Mouse (Mus musculus): ENCODE measurements around the gene Rpl11. TPM values are rescaled to one million over a fixed set of nuclear protein-coding genes. Genes with fewer than 3 reads are reported as not detected.

Gene Rpl11
- polyA plus RNA-seq, 1 experiment = 148 TPM

- Histone ChIP-seq H3K27me3 (ENCODE audit: control insufficient read depth) (no peaks in the 10 kb centered on the region; the same call in 1 of the 2 replicates), H3K4me1 (ENCODE audit: control insufficient read depth) (no peaks in the 10 kb centered on the region), H3K4me3 (replicated peaks) (no peak overlapping the region), H3K36me3 (ENCODE audit: control insufficient read depth) (no peaks in the 10 kb centered on the region), H3K9me3 (ENCODE audit: control insufficient read depth, low read length) (no peaks in the 10 kb centered on the region)
- TF ChIP-seq GATA1 (IDR thresholded peaks at IDR 0.05; ENCODE audit: low read length) (no peak), TAL1 (IDR thresholded peaks at IDR 0.05; ENCODE audit: low read length) (no peak)
These were observed 36.7 kb upstream of the Rpl11 start for GRCm38 (mm10) chr4:136089748-136090583.

GRCm38 (mm10) chr4:136088971-136089747 lies 35.9 kb upstream of the Rpl11 start:
- no peaks in the 10 kb centered on the region for H3K36me3 ChIP-seq (ENCODE audit: control insufficient read depth)
- H3K9me3 ChIP-seq (ENCODE audit: control insufficient read depth, low read length) = no peaks in the 10 kb centered on the region
- no peaks in the 10 kb centered on the region; the same call in none of the 2 replicates for H3K27me3 ChIP-seq (ENCODE audit: control insufficient read depth)
- TF ChIP-seq GATA1 (IDR thresholded peaks at IDR 0.05; ENCODE audit: low read length) (no peak), TAL1 (IDR thresholded peaks at IDR 0.05; ENCODE audit: low read length) (no peak)
- no peaks in the 10 kb centered on the region for H3K4me1 ChIP-seq (ENCODE audit: control insufficient read depth)
- H3K4me3 ChIP-seq (replicated peaks) = no peak overlapping the region

- Histone ChIP-seq H3K27me3 (ENCODE audit: control insufficient read depth) (no peaks in the 10 kb centered on the region; the same call in none of the 2 replicates), H3K4me1 (ENCODE audit: control insufficient read depth) (no peaks in the 10 kb centered on the region), H3K4me3 (replicated peaks) (no peak overlapping the region), H3K9me3 (ENCODE audit: control insufficient read depth, low read length) (no peaks in the 10 kb centered on the region), H3K36me3 (ENCODE audit: control insufficient read depth) (no peaks in the 10 kb centered on the region)
- TF ChIP-seq GATA1 (IDR thresholded peaks at IDR 0.05; ENCODE audit: low read length) = no peak
- no peak for TF ChIP-seq TAL1 (IDR thresholded peaks at IDR 0.05; ENCODE audit: low read length)
These were observed 35.1 kb upstream of the Rpl11 start for GRCm38 (mm10) chr4:136088364-136088763.

- no peaks in the 10 kb centered on the region for H3K9me3 ChIP-seq (ENCODE audit: control insufficient read depth, low read length)
- H3K36me3 ChIP-seq (ENCODE audit: control insufficient read depth) = no peaks in the 10 kb centered on the region
- peaks cover 8% of the 10 kb centered on the region for H3K27me3 ChIP-seq (ENCODE audit: control insufficient read depth)
- H3K4me1 ChIP-seq (ENCODE audit: control insufficient read depth) = no peaks in the 10 kb centered on the region
- no peak overlapping the region for H3K4me3 ChIP-seq (replicated peaks)
- TF ChIP-seq GATA1 (IDR thresholded peaks at IDR 0.05; ENCODE audit: low read length) = no peak
- TF ChIP-seq TAL1 (IDR thresholded peaks at IDR 0.05; ENCODE audit: low read length) = no peak
These were observed 34.0 kb upstream of the Rpl11 start for GRCm38 (mm10) chr4:136087261-136087660.

- TF ChIP-seq GATA1 (IDR thresholded peaks at IDR 0.05; ENCODE audit: low read length) (no peak), TAL1 (IDR thresholded peaks at IDR 0.05; ENCODE audit: low read length) (no peak)
- no peaks in the 10 kb centered on the region for H3K36me3 ChIP-seq (ENCODE audit: control insufficient read depth)
- no peak overlapping the region for H3K4me3 ChIP-seq (replicated peaks)
- H3K27me3 ChIP-seq (ENCODE audit: control insufficient read depth) = peaks cover 32% of the 10 kb centered on the region
- H3K9me3 ChIP-seq (ENCODE audit: control insufficient read depth, low read length) = no peaks in the 10 kb centered on the region
- no peaks in the 10 kb centered on the region for H3K4me1 ChIP-seq (ENCODE audit: control insufficient read depth)
These were observed 31.6 kb upstream of the Rpl11 start for GRCm38 (mm10) chr4:136084840-136085239.

GRCm38 (mm10) chr4:136083269-136084105 lies 30.3 kb upstream of the Rpl11 start:
- Histone ChIP-seq H3K27me3 (ENCODE audit: control insufficient read depth) (peaks cover 36% of the 10 kb centered on the region), H3K4me1 (ENCODE audit: control insufficient read depth) (no peaks in the 10 kb centered on the region), H3K4me3 (replicated peaks) (no peak overlapping the region), H3K9me3 (ENCODE audit: control insufficient read depth, low read length) (no peaks in the 10 kb centered on the region), H3K36me3 (ENCODE audit: control insufficient read depth) (no peaks in the 10 kb centered on the region)
- TF ChIP-seq GATA1 (IDR thresholded peaks at IDR 0.05; ENCODE audit: low read length) = no peak
- TF ChIP-seq TAL1 (IDR thresholded peaks at IDR 0.05; ENCODE audit: low read length) = no peak

GRCm38 (mm10) chr4:136081729-136082128 lies 28.5 kb upstream of the Rpl11 start:
- peaks cover 36% of the 10 kb centered on the region for H3K27me3 ChIP-seq (ENCODE audit: control insufficient read depth)
- H3K4me1 ChIP-seq (ENCODE audit: control insufficient read depth) = no peaks in the 10 kb centered on the region
- no peaks in the 10 kb centered on the region for H3K9me3 ChIP-seq (ENCODE audit: control insufficient read depth, low read length)
- H3K36me3 ChIP-seq (ENCODE audit: control insufficient read depth) = no peaks in the 10 kb centered on the region
- no peak overlapping the region for H3K4me3 ChIP-seq (replicated peaks)
- TF ChIP-seq TAL1 (IDR thresholded peaks at IDR 0.05; ENCODE audit: low read length) = no peak
- TF ChIP-seq GATA1 (IDR thresholded peaks at IDR 0.05; ENCODE audit: low read length) = no peak

GRCm38 (mm10) chr4:136078649-136079048 lies 25.4 kb upstream of the Rpl11 start:
- no peaks in the 10 kb centered on the region for H3K36me3 ChIP-seq (ENCODE audit: control insufficient read depth)
- no peak overlapping the region for H3K4me3 ChIP-seq (replicated peaks)
- H3K4me1 ChIP-seq (ENCODE audit: control insufficient read depth) = no peaks in the 10 kb centered on the region
- H3K9me3 ChIP-seq (ENCODE audit: control insufficient read depth, low read length) = no peaks in the 10 kb centered on the region
- no peak for TF ChIP-seq GATA1 (IDR thresholded peaks at IDR 0.05; ENCODE audit: low read length)
- peaks cover 41% of the 10 kb centered on the region for H3K27me3 ChIP-seq (ENCODE audit: control insufficient read depth)
